Mouse (Mus musculus) kidney, embryonic 14.5 days (tissue): ENCODE results near the gene Lhx4. TPM values are rescaled to one million over a fixed set of nuclear protein-coding genes. Genes with fewer than 3 reads are reported as not detected.

Experiments
- ATAC-seq: fragments of 200-750 bp; cut with Nextera tagmentation; 2 replicates; pipeline ENCODE4 v1.8.0; 2017; ENCODE audit warnings: moderate number of reproducible peaks, mild to moderate bottlenecking, moderate TSS enrichment, moderate library complexity; ENCODE audit not compliant: low FRiP score, low TSS enrichment
- H3K27ac ChIP-seq: fragments of 300-500 bp; sonication (generic); 2 replicates; pipeline ENCODE4 v1.5.1; 2014; ENCODE audit warnings: low read depth, mild to moderate bottlenecking, low read length, moderate library complexity, mixed read lengths
- H3K27me3 ChIP-seq: fragments of 300-500 bp; sonication (generic); 2 replicates; pipeline ENCODE4 v1.6.1; 2014; ENCODE audit warnings: mild to moderate bottlenecking, low read length; ENCODE audit not compliant: control insufficient read depth, insufficient read depth
- H3K36me3 ChIP-seq: fragments of 300-500 bp; sonication (generic); 2 replicates; pipeline ENCODE4 v1.6.1; 2014; ENCODE audit warnings: low read length, mixed read lengths; ENCODE audit not compliant: control insufficient read depth, insufficient read depth
- H3K4me1 ChIP-seq: fragments of 300-500 bp; sonication (generic); 2 replicates; pipeline ENCODE4 v1.6.1; 2014; ENCODE audit warnings: low read length, mixed read lengths; ENCODE audit not compliant: control insufficient read depth, insufficient read depth
- H3K4me2 ChIP-seq: fragments of 300-500 bp; sonication (generic); replicated peaks from 2 replicates; pipeline ENCODE4 v1.6.1; 2014; ENCODE audit warnings: low read depth, mild to moderate bottlenecking, low read length
- H3K4me3 ChIP-seq: fragments of 300-500 bp; sonication (generic); 2 replicates; pipeline ENCODE4 v1.5.1; 2014; ENCODE audit warnings: mild to moderate bottlenecking, low read length
- H3K9ac ChIP-seq: fragments of 300-500 bp; sonication (generic); 2 replicates; pipeline ENCODE4 v1.6.1; 2014; ENCODE audit warnings: low read depth, mild to moderate bottlenecking, low read length, moderate library complexity
- H3K9me3 ChIP-seq: fragments of 300-500 bp; sonication (generic); 2 replicates; pipeline ENCODE4 v1.6.1; 2016; ENCODE audit warnings: low read length; ENCODE audit not compliant: control insufficient read depth
- WGBS: fragments of 180-500 bp; shearing (Covaris S2); extraction: QIAGEN DNeasy Blood & Tissue Kit; methylation state at CpG from one replicate; pipeline ENCODE4 v1.1.7; 2014; 5-methylcytosine and 5-hydroxymethylcytosine counted together
- polyA plus RNA-seq: library from polyadenylated mRNA; unstranded; fragments of >200 nt; fragmentation: Nextera tagmentation; extraction: Ambion mirVana; gene quantifications from 2 replicates; pipeline ENCODE4 v1.2.1, GENCODE M21; 2014

The Lhx4 gene
- polyA plus RNA-seq, 1 experiment from 2014 or later: 0.08 TPM

DNA sequence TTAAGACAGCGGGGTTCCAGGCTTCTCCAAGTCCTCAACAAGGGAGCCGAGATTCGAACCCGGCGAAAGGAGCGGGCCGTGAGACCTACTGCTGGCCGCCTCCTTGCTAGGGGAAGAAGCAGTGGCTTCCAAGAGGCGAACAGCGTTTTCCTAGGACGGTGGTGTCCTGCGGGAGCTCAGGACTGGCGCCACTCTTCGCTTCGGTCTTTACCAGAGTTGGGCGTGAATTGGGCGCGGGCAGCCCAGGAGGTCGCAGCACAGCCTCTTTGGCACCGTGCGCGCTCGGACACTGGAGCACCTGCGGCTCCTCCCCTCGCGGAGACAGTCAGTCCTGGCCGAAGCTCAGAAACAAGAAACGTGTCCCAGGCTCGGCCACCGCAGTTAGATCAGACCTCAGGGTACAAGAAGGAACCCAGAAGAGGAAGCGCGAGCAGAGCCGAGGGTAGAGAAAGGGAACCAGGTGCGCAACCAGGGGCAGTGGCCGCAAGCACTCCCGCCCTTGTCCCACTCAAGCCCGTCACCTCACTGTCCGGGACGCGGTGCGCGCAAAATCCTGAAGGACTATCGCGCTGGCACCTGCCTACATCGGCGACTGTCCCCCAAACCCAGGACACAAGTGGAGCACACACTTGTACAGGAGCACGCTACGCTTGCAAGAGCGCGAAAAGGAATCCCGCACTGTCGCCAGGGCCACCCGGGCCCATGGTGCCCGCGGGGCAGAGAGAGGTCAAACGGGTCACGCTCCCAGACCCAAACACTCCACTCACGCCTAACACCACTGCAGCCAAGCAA lies 14.3 kb downstream of the Lhx4 start:
- Histone ChIP-seq H3K4me3 (0 out of 2 replicates have a peak overlapping the region, but pooled peaks have one; percentile 10), H3K4me2 (no peak overlapping the region), H3K9me3 (no peaks in the 10 kb centered on the region), H3K27ac (no peak overlapping the region), H3K27me3 (peaks cover 100% of the 10 kb centered on the region), H3K4me1 (peaks cover 12% of the 10 kb centered on the region), H3K9ac (no peak overlapping the region), H3K36me3 (no peaks in the 10 kb centered on the region)
- no peak for ATAC-seq
- WGBS: under 1% methylated on average over 58 of the region's 58 CpGs

GRCm38 (mm10) chr1:155736096-155736825 lies 15.2 kb downstream of the Lhx4 start:
- H3K9ac ChIP-seq: no peak overlapping the region
- no peak overlapping the region for H3K4me2 ChIP-seq
- no peaks in the 10 kb centered on the region for H3K36me3 ChIP-seq
- no peak for ATAC-seq
- H3K4me1 ChIP-seq: peaks cover 3% of the 10 kb centered on the region; the same call in 1 of the 2 replicates
- H3K27me3 ChIP-seq: peaks cover 100% of the 10 kb centered on the region
- H3K9me3 ChIP-seq: no peaks in the 10 kb centered on the region
- 1% methylated on average over 26 of the region's 26 CpGs for WGBS
- no peak overlapping the region for H3K27ac ChIP-seq
- no peak overlapping the region for H3K4me3 ChIP-seq

- no peak overlapping the region for H3K4me2 ChIP-seq
- H3K9ac ChIP-seq: no peak overlapping the region
- H3K9me3 ChIP-seq: no peaks in the 10 kb centered on the region; the same call in 1 of the 2 replicates
- no peaks in the 10 kb centered on the region for H3K4me1 ChIP-seq
- no peak overlapping the region for H3K4me3 ChIP-seq
- no peak for ATAC-seq
- H3K27ac ChIP-seq: no peak overlapping the region
- no peaks in the 10 kb centered on the region for H3K36me3 ChIP-seq
- 0% methylated on average over 2 of the region's 2 CpGs for WGBS
- H3K27me3 ChIP-seq: peaks cover 94% of the 10 kb centered on the region
Observed at GRCm38 (mm10) chr1:155731156-155731555, 20.3 kb downstream of the Lhx4 start.

DNA sequence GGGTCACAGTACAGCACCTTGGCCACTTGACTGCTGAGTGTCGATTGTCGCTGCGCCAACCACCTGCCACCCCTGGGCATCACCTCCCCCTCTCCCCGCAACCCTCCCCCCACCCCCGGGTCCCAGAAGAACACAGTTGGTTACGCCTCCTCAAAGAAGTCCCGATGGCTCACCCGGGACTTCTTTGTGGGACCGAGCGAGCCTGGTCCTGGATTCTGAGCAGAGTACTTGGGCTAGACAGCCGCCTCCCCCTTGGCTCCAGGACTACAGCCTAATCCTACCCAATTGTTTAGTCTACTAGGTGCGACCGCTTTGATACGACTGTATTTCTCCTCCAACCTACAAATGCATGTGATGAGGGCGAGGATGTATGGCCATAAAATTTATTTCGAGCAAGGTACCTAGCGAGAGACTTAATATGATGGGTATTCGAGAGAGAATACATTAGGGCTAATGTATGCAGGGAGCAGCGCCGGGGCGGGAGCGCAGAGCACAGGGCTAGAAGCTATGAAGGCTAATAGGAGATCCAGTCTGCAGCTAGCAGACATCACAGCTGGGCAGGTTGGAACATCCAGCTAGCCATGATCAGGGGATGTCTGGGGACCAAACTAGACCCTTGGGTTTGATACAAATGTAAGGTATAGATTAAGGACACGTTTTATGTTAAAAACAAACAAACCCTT lies 22.2 kb downstream of the Lhx4 start:
- ATAC-seq: no peak
- H3K36me3 ChIP-seq: no peaks in the 10 kb centered on the region
- H3K27me3 ChIP-seq: peaks cover 75% of the 10 kb centered on the region
- no peak overlapping the region for H3K4me3 ChIP-seq
- no peaks in the 10 kb centered on the region for H3K4me1 ChIP-seq
- H3K4me2 ChIP-seq: no peak overlapping the region
- no peaks in the 10 kb centered on the region; the same call in 1 of the 2 replicates for H3K9me3 ChIP-seq
- 1% methylated on average over 23 of the region's 23 CpGs for WGBS
- H3K9ac ChIP-seq: no peak overlapping the region
- no peak overlapping the region for H3K27ac ChIP-seq

DNA sequence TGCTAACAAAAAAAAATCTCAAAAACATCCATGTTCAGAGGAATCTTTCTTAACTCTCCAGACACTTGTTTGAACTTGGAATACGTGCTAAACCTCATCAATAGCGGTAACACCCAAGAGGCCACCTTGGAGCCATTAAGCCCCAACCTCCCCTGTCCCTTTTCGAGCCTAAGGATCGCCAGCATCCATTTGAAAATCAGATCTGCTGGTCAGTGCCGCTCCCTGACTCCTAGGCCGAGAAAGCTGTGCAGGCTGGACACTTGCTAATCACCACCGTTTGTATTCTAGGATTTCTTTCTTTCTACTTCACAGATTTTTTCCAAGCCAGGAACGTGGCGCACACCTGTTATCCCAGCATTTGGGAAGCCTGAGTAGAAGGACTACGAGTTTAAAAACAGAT lies 23.7 kb downstream of the Lhx4 start:
- WGBS: 22% methylated on average over 10 of the region's 10 CpGs
- Histone ChIP-seq H3K27me3 (peaks cover 61% of the 10 kb centered on the region), H3K9me3 (no peaks in the 10 kb centered on the region; the same call in 1 of the 2 replicates), H3K4me2 (no peak overlapping the region), H3K4me1 (no peaks in the 10 kb centered on the region), H3K9ac (no peak overlapping the region), H3K27ac (no peak overlapping the region), H3K36me3 (no peaks in the 10 kb centered on the region), H3K4me3 (no peak overlapping the region)
- no peak for ATAC-seq

- peaks cover 42% of the 10 kb centered on the region for H3K27me3 ChIP-seq
- 79% methylated on average over 2 of the region's 2 CpGs for WGBS
Observed at GRCm38 (mm10) chr1:155725876-155726275, 25.6 kb downstream of the Lhx4 start.

GRCm38 (mm10) chr1:155724301-155724700 lies 27.2 kb downstream of the Lhx4 start:
- no peak overlapping the region for H3K4me2 ChIP-seq
- no peak for ATAC-seq
- H3K27ac ChIP-seq: no peak overlapping the region
- H3K27me3 ChIP-seq: peaks cover 26% of the 10 kb centered on the region
- WGBS: 81% methylated on average over 3 of the region's 3 CpGs
- no peaks in the 10 kb centered on the region for H3K36me3 ChIP-seq
- no peak overlapping the region for H3K9ac ChIP-seq
- no peaks in the 10 kb centered on the region for H3K4me1 ChIP-seq
- no peak overlapping the region for H3K4me3 ChIP-seq
- no peaks in the 10 kb centered on the region; the same call in 1 of the 2 replicates for H3K9me3 ChIP-seq

More at GRCm38 (mm10) chr1:155725876-155726275, 25.6 kb downstream of the Lhx4 start:
- no peak overlapping the region for H3K4me3 ChIP-seq
- H3K36me3 ChIP-seq: no peaks in the 10 kb centered on the region
- no peak for ATAC-seq
- no peak overlapping the region for H3K27ac ChIP-seq
- no peaks in the 10 kb centered on the region; the same call in 1 of the 2 replicates for H3K9me3 ChIP-seq
- no peak overlapping the region for H3K9ac ChIP-seq
- H3K4me1 ChIP-seq: no peaks in the 10 kb centered on the region
- no peak overlapping the region for H3K4me2 ChIP-seq

GRCm38 (mm10) chr1:155722185-155722584 lies 29.3 kb downstream of the Lhx4 start:
- no peaks in the 10 kb centered on the region for H3K4me1 ChIP-seq
- no peak overlapping the region for H3K4me3 ChIP-seq
- H3K27me3 ChIP-seq: peaks cover 5% of the 10 kb centered on the region
- no peaks in the 10 kb centered on the region; the same call in 1 of the 2 replicates for H3K9me3 ChIP-seq
- 0% methylated on average over 13 of the region's 13 CpGs for WGBS
- H3K27ac ChIP-seq: no peak overlapping the region
- H3K36me3 ChIP-seq: no peaks in the 10 kb centered on the region
- H3K4me2 ChIP-seq: peak overlapping the region; percentile 24; the same call in 1 of the 2 replicates
- H3K9ac ChIP-seq: no peak overlapping the region
- ATAC-seq: peak; percentile 76; the same call in 1 of the 2 replicates
